Mouse (Mus musculus) testis, adult 2 months (tissue): ENCODE results near the gene Wwtr1.

Experiments used
- CTCF ChIP-seq: fragments of 200-500 bp; IDR thresholded peaks from 2 replicates; pipeline ENCODE4 v1.5.1; 2012; ENCODE audit warnings: low read depth, mild to moderate bottlenecking, inconsistent platforms, low read length, moderate library complexity; ENCODE audit not compliant: control insufficient read depth, insufficient read depth, insufficient replicate concordance
- POLR2A ChIP-seq: fragments of 200-500 bp; IDR thresholded peaks from 2 replicates; pipeline ENCODE4 v1.6.1; 2012; ENCODE audit warnings: low read depth, mild to moderate bottlenecking, inconsistent platforms, low read length, moderate library complexity; ENCODE audit not compliant: control insufficient read depth

DNA sequence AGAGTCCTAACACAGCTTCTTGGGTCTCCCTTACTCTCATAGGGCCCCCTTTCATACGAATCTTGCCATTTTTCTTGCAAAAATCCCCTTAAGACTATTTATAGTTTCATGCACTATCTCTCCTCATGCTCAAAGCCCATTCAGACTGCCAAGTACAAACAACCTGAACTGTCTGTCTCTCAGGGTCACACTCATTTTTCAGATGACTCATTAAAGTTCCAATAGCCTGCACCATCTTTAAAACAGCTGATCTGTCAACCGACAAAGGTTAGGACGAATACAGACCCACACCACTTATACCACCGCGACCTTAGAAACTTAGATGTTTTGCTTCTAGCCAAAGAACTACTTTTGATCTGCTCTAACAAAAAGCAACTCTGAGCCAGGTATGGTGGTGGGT is 12.1 kb downstream of the Wwtr1 start:
- TF ChIP-seq POLR2A (no peak), CTCF (no peak)
